Mouse (Mus musculus): ENCODE data around the gene Mphosph8.

DNA sequence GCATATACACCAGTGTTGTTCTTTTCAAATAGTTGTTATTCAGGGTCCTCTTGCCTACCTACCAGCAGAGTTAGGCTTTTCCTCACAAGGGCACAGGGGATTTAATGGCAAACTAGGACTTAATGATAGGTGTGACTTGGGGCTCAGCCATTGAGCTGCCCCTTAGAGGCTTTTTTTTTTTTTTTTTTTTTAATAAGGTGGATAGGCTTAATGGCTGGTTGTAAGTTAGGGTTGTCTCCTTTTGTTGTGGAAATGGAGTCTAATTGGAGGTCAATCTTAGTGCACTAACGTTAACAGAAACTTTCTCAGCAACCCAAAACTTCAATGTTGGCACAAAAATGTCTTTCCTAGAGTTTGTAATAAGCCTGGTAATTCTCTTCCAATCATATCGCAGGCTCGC, 1.1 kb upstream of the Mphosph8 start:
- TF ChIP-seq CTCF (IDR thresholded peaks at IDR 0.05; ENCODE audit: low read depth, low read length) (no peak), POLR2A (IDR thresholded peaks at IDR 0.05; ENCODE audit: insufficient read depth, low read length) (no peak)

All from ES-Bruce4 (cell line).